Mouse (Mus musculus) gastrocnemius, adult 2 months (tissue): ENCODE results near the gene Styx. TPM values are rescaled to one million over a fixed set of nuclear protein-coding genes. Genes with fewer than 3 reads are reported as not detected.

Experiments
- DNase-seq: peaks from one replicate; pipeline ENCODE4 v3.0.0; 2022
- H3K27ac ChIP-seq: fragments of 200-600 bp; 2 replicates; pipeline ENCODE4 v1.8.1; 2022; ENCODE audit warnings: mild to moderate bottlenecking
- H3K4me3 ChIP-seq: fragments of 200-600 bp; 2 replicates; pipeline ENCODE4 v1.8.1; 2022; ENCODE audit warnings: mild to moderate bottlenecking, moderate library complexity
- CTCF ChIP-seq: fragments of 200-600 bp; IDR thresholded peaks from 2 replicates; pipeline ENCODE4 v1.8.1; 2022; ENCODE audit warnings: antibody characterized with exemption, mild to moderate bottlenecking, moderate library complexity
- intact Hi-C: fragments of 180-260 bp; cut with DNase I; formaldehyde crosslinking; loops from one replicate; pipeline ENCODE4 v1.15.1; 2025
- total RNA-seq, 2 experiments: library from RNA; stranded (reverse); gene quantifications; 2 replicates each; pipeline ENCODE4 v1.2.3; 2021

The Styx gene
- total RNA-seq, 2 experiments from 2014 or later: 74.7 to 77.6 TPM

DNA sequence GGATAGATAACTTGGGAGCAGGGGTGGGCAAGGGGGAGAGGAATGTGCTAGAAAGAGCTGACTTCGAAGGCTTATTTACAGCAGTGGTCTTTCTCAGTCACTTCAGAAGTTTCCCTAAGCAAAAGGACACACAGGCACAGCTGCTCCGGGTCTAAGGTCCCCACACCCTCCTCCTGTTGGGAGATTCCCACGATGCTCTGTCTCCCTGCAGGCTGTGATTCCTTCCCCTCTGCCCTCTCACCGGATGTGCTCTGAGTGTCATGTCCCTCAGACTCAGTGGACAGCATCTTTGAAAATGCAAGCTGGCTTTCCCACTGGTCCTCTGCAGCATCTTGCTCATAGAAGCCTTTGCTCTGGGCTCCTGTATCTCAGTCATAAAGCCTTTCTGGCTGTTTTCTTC lies 101.3 kb downstream of the Styx start:
- peak overlapping the region; percentile 75 for H3K27ac ChIP-seq
- TF ChIP-seq CTCF: no peak
- H3K4me3 ChIP-seq: 0 out of 2 replicates have a peak overlapping the region, but pooled peaks have one; percentile 5
- intact Hi-C loops: no loop called here
- no peak for DNase-seq

DNA sequence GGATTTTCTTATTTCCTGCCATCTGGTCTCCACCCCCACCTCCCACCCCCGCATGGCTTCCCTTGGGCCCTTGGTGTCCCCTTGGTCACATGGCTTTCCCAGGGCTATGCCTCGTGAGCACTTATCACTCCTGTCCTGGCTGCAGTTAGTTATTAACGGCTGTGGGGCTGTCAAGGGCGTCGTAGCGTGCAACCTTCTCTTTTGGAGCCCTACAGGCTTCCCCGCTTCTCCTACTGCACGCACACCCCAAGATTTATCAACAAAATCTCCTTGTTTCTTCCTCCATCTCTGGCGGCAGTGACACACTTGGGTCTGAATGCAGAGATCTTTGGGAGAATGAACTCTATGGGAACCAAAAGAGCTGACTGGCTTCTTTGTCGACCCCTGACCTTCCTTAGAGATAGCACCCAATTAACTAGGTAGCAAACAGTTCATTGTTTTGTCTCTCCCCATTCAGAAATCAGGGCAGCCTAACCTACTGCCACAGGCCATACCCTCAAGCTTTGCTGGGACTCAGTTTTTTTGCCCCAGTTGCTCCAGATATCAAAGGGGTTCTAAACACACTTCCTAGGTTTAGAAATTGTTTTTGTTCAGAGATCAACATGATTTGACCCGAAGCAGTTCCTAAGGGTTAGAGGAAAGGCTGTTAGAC lies 102.1 kb downstream of the Styx start:
- Histone ChIP-seq H3K4me3 (no peak overlapping the region), H3K27ac (peak overlapping the region; percentile 75)
- intact Hi-C loops: no loop called here
- peak; percentile 32 for DNase-seq
- no peak for TF ChIP-seq CTCF

DNA sequence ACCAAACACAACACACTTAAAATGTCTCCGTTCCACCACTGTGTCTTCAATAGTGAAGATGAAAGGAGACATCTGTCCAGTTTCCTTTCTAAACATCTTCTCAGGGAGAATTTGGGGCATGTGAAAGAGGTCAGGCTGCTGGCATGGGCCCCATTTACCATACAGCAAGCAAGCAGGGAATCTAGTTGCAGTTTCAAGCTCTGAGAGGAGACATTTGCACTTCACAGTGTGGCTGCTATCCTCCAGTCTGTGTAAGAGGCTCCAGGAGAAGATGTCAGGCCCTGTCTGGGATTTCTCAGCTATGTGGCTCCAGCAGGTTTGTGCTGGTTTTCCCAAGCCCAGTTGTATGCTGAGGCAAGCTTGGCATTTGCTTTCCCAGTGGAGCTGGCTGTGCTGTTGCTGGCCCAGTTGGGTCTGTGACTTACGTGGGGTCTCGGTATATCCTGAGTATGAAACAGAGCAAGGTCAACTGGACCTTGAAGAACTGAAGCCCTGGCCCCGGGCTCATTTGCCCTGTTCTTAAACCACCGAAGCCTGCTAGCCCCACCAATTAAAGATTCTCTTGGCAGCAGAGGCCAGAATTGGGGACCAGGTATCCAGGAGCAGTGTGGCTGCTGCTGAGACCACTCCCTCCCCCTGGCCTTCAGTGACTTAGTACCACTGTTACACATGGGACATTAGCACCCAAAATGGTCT lies 102.8 kb downstream of the Styx start:
- intact Hi-C loops: no loop called here
- Histone ChIP-seq H3K4me3 (no peak overlapping the region), H3K27ac (peak overlapping the region; percentile 75)
- TF ChIP-seq CTCF: no peak
- DNase-seq: no peak

DNA sequence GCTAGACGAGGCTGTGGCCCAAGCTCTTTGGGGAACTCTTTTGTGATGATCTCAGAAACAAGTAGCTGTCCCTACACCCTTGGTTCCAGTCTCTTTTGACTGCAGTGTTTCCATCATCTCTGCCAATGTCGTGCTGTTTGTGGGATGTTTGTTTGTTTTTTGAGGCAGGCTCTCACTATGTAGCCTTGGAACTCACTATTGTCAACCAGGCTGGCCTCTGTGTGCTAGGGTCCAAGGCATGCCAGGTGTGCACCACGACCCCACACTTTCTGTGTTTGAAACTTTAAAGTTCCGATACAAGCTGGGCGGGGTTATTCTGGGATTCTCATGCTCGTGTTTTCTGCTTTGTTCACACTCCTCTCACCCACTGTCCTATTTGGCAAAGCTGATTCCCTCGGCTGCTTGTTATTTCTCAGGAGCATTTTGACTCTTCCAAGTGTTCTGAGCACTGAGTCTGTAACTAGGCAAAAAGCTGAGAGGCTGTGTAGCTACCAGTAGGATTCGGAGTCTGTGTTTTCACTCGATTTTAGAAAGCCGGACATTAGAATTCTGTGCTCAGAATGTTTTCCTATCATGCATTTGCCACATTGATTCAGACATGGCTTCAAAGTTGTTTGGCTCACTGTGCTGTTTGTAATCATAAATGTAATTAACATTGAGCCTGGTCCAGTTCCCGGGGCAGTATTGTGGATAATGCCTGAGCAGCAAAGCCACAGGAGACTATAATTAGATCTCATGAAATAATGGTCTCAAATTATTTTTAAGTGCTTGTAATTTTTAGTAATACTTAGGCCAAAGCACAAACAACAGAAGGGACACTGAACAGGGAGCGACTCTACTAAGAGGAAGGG lies 105.0 kb downstream of the Styx start:
- Histone ChIP-seq H3K27ac (peak overlapping the region; percentile 78), H3K4me3 (no peak overlapping the region)
- intact Hi-C loops: no loop called here
- DNase-seq: no peak
- no peak for TF ChIP-seq CTCF

DNA sequence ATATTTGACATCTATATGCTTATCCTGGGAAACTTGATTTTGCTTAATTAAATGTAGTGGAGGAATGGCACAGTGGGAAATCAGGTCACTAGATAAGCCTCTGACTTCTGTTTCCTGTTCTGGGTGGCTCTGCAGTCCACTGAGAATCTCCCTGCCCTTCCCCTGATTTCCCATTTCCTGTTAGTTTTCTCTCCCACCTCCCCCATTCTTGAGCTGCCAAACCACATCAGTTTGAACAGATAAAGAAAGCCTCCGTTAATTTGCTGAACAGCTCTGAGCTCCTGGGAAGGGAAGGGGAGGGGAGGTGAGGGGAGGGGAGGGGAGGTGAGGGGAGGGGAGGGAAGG lies 105.6 kb downstream of the Styx start:
- H3K4me3 ChIP-seq: no peak overlapping the region
- intact Hi-C loops: no loop called here
- peak overlapping the region; percentile 78 for H3K27ac ChIP-seq
- no peak for TF ChIP-seq CTCF
- no peak for DNase-seq

DNA sequence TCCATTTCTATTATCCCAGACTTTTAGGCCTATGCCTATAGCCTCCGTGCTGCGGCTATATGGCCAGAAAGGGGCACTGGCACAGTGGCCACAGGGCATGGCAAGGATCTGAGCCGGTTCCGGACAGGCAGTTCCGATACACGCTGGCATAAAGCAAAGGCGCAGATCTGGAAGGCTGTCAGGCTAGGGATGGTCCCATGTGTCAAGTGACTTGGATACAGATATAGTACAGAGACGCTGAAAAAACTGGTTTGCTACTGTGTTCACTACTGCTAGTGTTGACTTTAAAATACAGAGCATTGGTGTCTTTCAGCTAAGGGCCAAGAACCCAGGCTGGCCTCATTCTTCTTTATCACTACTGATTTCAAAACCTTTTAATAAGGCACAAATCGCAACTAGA lies 106.1 kb downstream of the Styx start:
- TF ChIP-seq CTCF: no peak
- intact Hi-C loops: no loop called here
- DNase-seq: no peak
- no peak overlapping the region for H3K4me3 ChIP-seq
- peak overlapping the region; percentile 71 for H3K27ac ChIP-seq

DNA sequence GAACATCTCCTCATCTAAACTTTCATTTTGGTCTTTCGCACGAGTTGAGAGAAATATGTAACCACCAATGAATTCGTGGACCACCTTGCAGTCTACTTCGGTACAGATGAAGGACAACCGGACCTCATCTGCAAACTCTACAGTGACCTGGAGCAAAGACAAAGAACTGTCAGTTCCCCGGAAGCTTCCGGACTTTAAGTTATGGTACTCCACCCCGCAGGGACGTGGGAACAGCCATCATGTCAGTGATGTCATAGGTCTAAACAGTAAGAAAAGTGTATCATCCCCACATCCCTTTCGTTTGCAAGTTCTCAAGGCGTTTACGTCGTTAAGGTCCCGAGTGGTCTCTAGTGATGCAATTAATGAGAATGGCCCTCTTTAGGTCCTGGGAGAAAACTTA lies 109.0 kb downstream of the Styx start:
- intact Hi-C loops: loop anchor here (5.0 kb wide), 1 partner anchor 72 kb away; the partner anchor contains the start of gene Fermt2
- DNase-seq: no peak
- no peak for TF ChIP-seq CTCF
- Histone ChIP-seq H3K27ac (no peak overlapping the region), H3K4me3 (no peak overlapping the region)

DNA sequence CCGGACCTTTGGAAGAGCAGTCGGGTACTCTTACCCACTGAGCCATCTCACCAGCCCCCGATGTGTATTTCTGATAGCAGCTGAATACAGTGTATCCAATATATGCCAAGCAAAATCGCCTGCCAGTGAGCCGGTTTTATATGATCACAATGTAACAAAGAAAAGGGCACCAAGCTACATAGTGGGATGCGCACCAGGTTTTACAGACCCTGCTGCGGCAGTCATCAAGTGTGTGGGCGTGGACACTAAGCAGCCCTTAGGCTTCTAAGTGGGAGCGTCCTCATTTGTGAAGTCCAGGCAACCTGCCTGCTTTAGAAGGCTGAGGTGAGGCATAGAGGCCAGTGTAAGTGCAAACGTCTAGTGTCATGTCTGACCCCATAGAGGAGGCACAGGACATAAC lies 109.6 kb downstream of the Styx start:
- TF ChIP-seq CTCF: no peak
- intact Hi-C loops: loop anchor here (5.0 kb wide), 1 partner anchor 72 kb away; the partner anchor contains the start of gene Fermt2
- Histone ChIP-seq H3K4me3 (no peak overlapping the region), H3K27ac (no peak overlapping the region)
- DNase-seq: no peak

DNA sequence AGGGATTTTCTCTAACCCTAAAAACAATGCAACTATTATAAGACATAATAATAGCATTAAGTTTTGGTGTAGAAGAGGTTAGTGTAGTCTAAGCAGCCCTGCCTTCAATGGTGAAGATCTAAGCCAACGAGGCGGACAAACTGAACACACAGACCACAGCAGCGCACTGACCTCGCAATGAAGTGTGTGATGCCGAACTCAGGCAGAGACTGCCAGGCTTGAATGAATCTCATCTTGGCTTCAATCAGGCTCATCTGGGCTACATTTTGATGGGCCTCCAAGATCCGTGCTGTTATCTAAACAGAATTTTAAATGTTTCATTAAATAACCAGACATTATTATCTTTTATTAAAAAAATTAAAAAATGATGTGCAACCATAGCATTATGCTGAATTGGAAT lies 111.1 kb downstream of the Styx start:
- Histone ChIP-seq H3K4me3 (no peak overlapping the region), H3K27ac (no peak overlapping the region)
- intact Hi-C loops: loop anchor here (5.0 kb wide), 1 partner anchor 70 kb away; the partner anchor contains the start of gene Fermt2
- no peak for DNase-seq
- TF ChIP-seq CTCF: no peak

DNA sequence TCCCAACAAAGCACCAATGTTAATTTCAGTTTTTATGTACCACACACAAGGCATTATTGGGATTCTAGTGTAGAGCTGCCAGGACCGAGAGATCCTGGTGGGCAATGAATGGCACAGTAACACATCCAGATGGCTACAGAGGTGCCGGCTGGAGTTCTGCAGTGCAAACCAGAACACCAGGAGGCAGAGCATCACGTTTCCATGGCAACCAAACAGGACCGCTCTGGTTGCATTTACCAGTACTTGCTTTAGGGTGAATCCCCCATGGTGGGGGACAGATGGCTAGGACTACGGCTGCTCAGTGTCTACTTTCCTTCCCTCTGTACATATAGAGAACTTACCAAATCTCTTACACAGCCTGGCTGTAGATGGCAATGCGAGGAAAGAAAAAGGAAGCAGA lies 111.5 kb downstream of the Styx start:
- DNase-seq: no peak
- H3K4me3 ChIP-seq: no peak overlapping the region
- H3K27ac ChIP-seq: no peak overlapping the region; the same call in 1 of the 2 replicates
- intact Hi-C loops: loop anchor here (5.0 kb wide), 1 partner anchor 70 kb away; the partner anchor contains the start of gene Fermt2
- no peak for TF ChIP-seq CTCF

DNA sequence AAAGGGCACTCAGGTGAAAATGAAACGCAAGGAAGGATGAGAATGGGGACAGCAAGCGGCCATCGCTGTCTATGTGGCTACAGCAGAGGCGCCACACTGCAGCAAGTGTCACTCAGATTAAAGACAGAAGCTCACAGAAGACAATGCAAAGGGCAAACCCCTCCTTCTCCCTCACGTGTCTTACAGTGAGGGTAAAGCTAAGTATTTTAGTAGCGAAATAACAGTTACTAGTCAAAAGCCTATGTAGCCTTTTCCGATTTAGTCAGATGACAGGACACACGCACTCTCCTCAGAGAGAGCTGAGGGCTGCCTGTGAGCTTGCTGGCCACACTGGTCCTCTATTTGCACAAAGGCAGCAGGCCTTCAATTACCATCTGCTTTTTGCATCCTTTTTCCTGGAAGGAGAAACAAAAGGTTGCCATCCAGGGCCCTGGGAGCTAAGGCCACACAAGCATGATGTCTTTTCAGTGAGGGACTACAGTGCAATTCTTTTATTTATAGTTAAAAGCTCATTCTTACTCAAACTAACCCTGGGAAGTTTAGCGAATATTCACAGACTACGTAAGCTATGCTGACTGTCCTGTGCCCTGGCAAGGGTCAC lies 112.1 kb downstream of the Styx start:
- no peak for DNase-seq
- no peak overlapping the region for H3K4me3 ChIP-seq
- intact Hi-C loops: loop anchor here (5.0 kb wide), 1 partner anchor 69 kb away; the partner anchor contains the start of gene Fermt2
- H3K27ac ChIP-seq: peak overlapping the region; percentile 80
- TF ChIP-seq CTCF: no peak

DNA sequence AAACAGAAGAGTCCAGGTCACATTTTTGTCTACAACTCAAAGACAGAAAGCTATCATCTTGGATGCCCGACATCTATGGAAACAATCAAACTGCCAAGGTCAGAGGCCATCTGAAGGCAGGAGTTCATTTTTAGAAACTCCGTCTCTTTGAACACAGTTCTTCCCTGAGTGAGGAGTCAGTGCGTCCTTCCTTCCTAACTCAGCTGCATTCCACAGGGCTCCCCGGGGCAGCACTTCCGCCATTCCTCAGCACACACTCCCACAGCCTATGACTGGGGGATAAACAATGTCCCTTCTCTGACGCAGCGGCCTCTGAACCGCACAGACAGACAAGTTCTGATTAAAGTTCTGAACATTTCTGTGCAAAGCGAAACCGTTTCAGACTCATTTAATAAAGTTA lies 112.7 kb downstream of the Styx start:
- intact Hi-C loops: loop anchor here (5.0 kb wide), 1 partner anchor 69 kb away; the partner anchor contains the start of gene Fermt2
- peak; percentile 46 for DNase-seq
- Histone ChIP-seq H3K27ac (peak overlapping the region; percentile 80), H3K4me3 (no peak overlapping the region; the same call in 1 of the 2 replicates)
- TF ChIP-seq CTCF: no peak
